9 mouse cellular contexts compared by ENCODE assay signal in genomic region chr4:57039127-57040031, GRCm38 (mm10). TPM values are rescaled to one million over a fixed set of nuclear protein-coding genes. Genes with fewer than 3 reads are reported as not detected.
DNase-seq lines count a peak whose midpoint lies in the region; ATAC-seq lines count a peak whose summit lies in the region.
"Had no signal": no experiment of that assay in that cellular context is flagged by ENCODE, and none has a peak within 500 bp of the region (broad histone marks: within the 10 kb centered on the region; RNA-seq: fewer than 3 reads in every experiment).

No protein-coding gene starts in this region.

- peaks cover 2% of the 10 kb centered on the region; the same call in 1 of the 2 replicates for H3K27me3 ChIP-seq in hindbrain, embryonic 13.5 days
- H3K27me3 ChIP-seq in midbrain, embryonic 10.5 days (ENCODE audit: low read depth, poor library complexity, severe bottlenecking) = peaks cover 21% of the 10 kb centered on the region
- H3K27me3 ChIP-seq: liver, embryonic 15.5 days had no signal

- DNase-seq in left cerebral cortex, adult 18-20 months (ENCODE audit: low spot score in 2 of 2) = peak; percentile 61 to 68
- no peak for DNase-seq in left cerebral cortex, adult 11 months (ENCODE audit: low spot score)
- DNase-seq in cerebellum, postnatal 25 days = peak; percentile 83 to 84
- DNase-seq in midbrain, embryonic 10.5 days (ENCODE audit: low spot score) = peak; percentile 66
- peak; percentile 60 for DNase-seq in telencephalon, adult 2 months (ENCODE audit: low read depth, low spot score)
- DNase-seq in urinary bladder, postnatal 36 days (ENCODE audit: low spot score in 2 of 2) = no peak
- no peak for DNase-seq in urinary bladder, postnatal 4 days (ENCODE audit: low spot score in 2 of 2)

- peak overlapping the region; percentile 60 for H3K4me2 ChIP-seq in hindbrain, embryonic 13.5 days
- H3K4me2 ChIP-seq: liver, embryonic 15.5 days had no signal

- 11% methylated on average over 21 of the region's 23 CpGs for WGBS in hindbrain, embryonic 13.5 days
- WGBS in midbrain, embryonic 10.5 days = 11% methylated on average over 23 of the region's 23 CpGs

- H3K4me1 ChIP-seq in hindbrain, embryonic 13.5 days (replicated peaks) = peaks cover 17% of the 10 kb centered on the region
- peaks cover 15% of the 10 kb centered on the region for H3K4me1 ChIP-seq in midbrain, embryonic 10.5 days
- H3K4me1 ChIP-seq: liver, embryonic 15.5 days had no signal

- peak overlapping the region; percentile 36 for H3K4me3 ChIP-seq in hindbrain, embryonic 13.5 days
- peak overlapping the region; percentile 57 for H3K4me3 ChIP-seq in midbrain, embryonic 10.5 days
- H3K4me3 ChIP-seq: liver, embryonic 15.5 days had no signal

- no peaks in the 10 kb centered on the region for H3K9me3 ChIP-seq in hindbrain, embryonic 13.5 days
- no peaks in the 10 kb centered on the region for H3K9me3 ChIP-seq in midbrain, embryonic 10.5 days (replicated peaks)
- H3K9me3 ChIP-seq: liver, embryonic 15.5 days had no signal

- peaks cover 2% of the 10 kb centered on the region for H3K36me3 ChIP-seq in hindbrain, embryonic 13.5 days
- H3K36me3 ChIP-seq in midbrain, embryonic 10.5 days = no peaks in the 10 kb centered on the region
- H3K36me3 ChIP-seq: liver, embryonic 15.5 days had no signal

- peak overlapping the region; percentile 80 for H3K27ac ChIP-seq in hindbrain, embryonic 13.5 days
- peak overlapping the region; percentile 80 for H3K27ac ChIP-seq in midbrain, embryonic 10.5 days (replicated peaks)
- H3K27ac ChIP-seq: liver, embryonic 15.5 days had no signal

- peak overlapping the region; percentile 64 for H3K9ac ChIP-seq in hindbrain, embryonic 13.5 days
- H3K9ac ChIP-seq: liver, embryonic 15.5 days had no signal

- peak; percentile 86 for ATAC-seq in hindbrain, embryonic 13.5 days (ENCODE audit: low FRiP score)

RNA-seq across cellular contexts. Expression of gene Frrs1l, which starts 49.2 kb away (rescaled TPM):
- total RNA-seq in left cerebral cortex, adult 18-20 months (2021) = 100 to 1,000 TPM; 209 to 220 TPM
- 15.4 and 15.7 TPM in 2 replicates for polyA plus RNA-seq in hindbrain, embryonic 13.5 days (2015; fragmentation: Nextera tagmentation; extraction: Ambion mirVana)
- polyA plus RNA-seq in midbrain, embryonic 10.5 days (2016; fragmentation: Nextera tagmentation; extraction: Ambion mirVana) = 2.0 and 3.3 TPM in 2 replicates

Comparison
In these comparisons a context has a peak if more than half of its experiments do, and no peak if none do; other contexts are left out.
1. DNase-seq: peak in left cerebral cortex, adult 18-20 months (2 of 2), cerebellum, postnatal 25 days (2 of 2), midbrain, embryonic 10.5 days (single experiment) and telencephalon, adult 2 months (single experiment); none in left cerebral cortex, adult 11 months (single experiment), urinary bladder, postnatal 36 days (0 of 2) and urinary bladder, postnatal 4 days (0 of 2).